Mouse (Mus musculus) macrophage (primary cell): ENCODE results near the gene Satb2. TPM values are rescaled to one million over a fixed set of nuclear protein-coding genes. Genes with fewer than 3 reads are reported as not detected.

ENCODE experiments used
- H3K27ac ChIP-seq: fragments of 350-480 bp; formaldehyde crosslinking; 2 replicates; pipeline ENCODE4 v1.9.0; 2021
- H3K36me3 ChIP-seq: fragments of 350-480 bp; formaldehyde crosslinking; 2 replicates; pipeline ENCODE4 v1.9.0; 2021; ENCODE audit errors: inconsistent target
- H3K4me3 ChIP-seq: fragments of 350-480 bp; formaldehyde crosslinking; 2 replicates; pipeline ENCODE4 v1.9.0; 2021; ENCODE audit errors: inconsistent target
- H3K79me2 ChIP-seq: fragments of 350-480 bp; formaldehyde crosslinking; 2 replicates; pipeline ENCODE4 v1.9.0; 2021; ENCODE audit errors: inconsistent target
- WGBS: methylation state at CpG from one replicate; pipeline ENCODE4 v1.1.7; 2026; ENCODE audit warnings: inconsistent platforms; ENCODE audit not compliant: missing documents; 5-methylcytosine and 5-hydroxymethylcytosine counted together
- polyA plus RNA-seq: library from polyadenylated mRNA; stranded (reverse); fragments of 250-400 nt; gene quantifications from 3 replicates; pipeline ENCODE4 v1.2.4, GENCODE M21; 2018; ENCODE audit warnings: inconsistent platforms

Satb2 gene
- polyA plus RNA-seq, 1 experiment from 2014 or later = 0.72 TPM

GRCm38 (mm10) chr1:56857202-56857601 lies 121.2 kb downstream of the Satb2 start:
- no peak overlapping the region for H3K4me3 ChIP-seq
- H3K27ac ChIP-seq = no peak overlapping the region
- no peaks in the 10 kb centered on the region for H3K36me3 ChIP-seq
- no peaks in the 10 kb centered on the region for H3K79me2 ChIP-seq
- WGBS = 95% methylated on average over 7 of the region's 8 CpGs

GRCm38 (mm10) chr1:56850446-56850845 lies 128.0 kb downstream of the Satb2 start:
- H3K79me2 ChIP-seq = no peaks in the 10 kb centered on the region

GRCm38 (mm10) chr1:56846358-56846757 lies 132.1 kb downstream of the Satb2 start:
- H3K4me3 ChIP-seq = no peak overlapping the region
- no peak overlapping the region for H3K27ac ChIP-seq
- no peaks in the 10 kb centered on the region for H3K36me3 ChIP-seq
- H3K79me2 ChIP-seq = no peaks in the 10 kb centered on the region
- WGBS = 84% methylated on average over 9 of the region's 9 CpGs

More at GRCm38 (mm10) chr1:56850446-56850845, 128.0 kb downstream of the Satb2 start:
- Histone ChIP-seq H3K27ac (no peak overlapping the region), H3K4me3 (no peak overlapping the region), H3K36me3 (no peaks in the 10 kb centered on the region)
- 94% methylated on average over 8 of the region's 8 CpGs for WGBS

- Histone ChIP-seq H3K4me3 (no peak overlapping the region), H3K36me3 (no peaks in the 10 kb centered on the region), H3K79me2 (no peaks in the 10 kb centered on the region), H3K27ac (no peak overlapping the region)
- 93% methylated on average over 8 of the region's 8 CpGs for WGBS
These were observed 132.8 kb downstream of the Satb2 start for GRCm38 (mm10) chr1:56845523-56846118.

GRCm38 (mm10) chr1:56844551-56845330 lies 133.7 kb downstream of the Satb2 start:
- 63% methylated on average over 10 of the region's 10 CpGs for WGBS
- H3K27ac ChIP-seq = no peak overlapping the region
- no peaks in the 10 kb centered on the region for H3K79me2 ChIP-seq
- no peaks in the 10 kb centered on the region for H3K36me3 ChIP-seq
- H3K4me3 ChIP-seq = no peak overlapping the region

- no peak overlapping the region for H3K27ac ChIP-seq
- no peaks in the 10 kb centered on the region for H3K79me2 ChIP-seq
- H3K36me3 ChIP-seq = no peaks in the 10 kb centered on the region
- no peak overlapping the region for H3K4me3 ChIP-seq
- WGBS = 27% methylated on average over 1 of the region's 1 CpGs
These were observed 139.5 kb downstream of the Satb2 start for GRCm38 (mm10) chr1:56838901-56839300.

- Histone ChIP-seq H3K27ac (no peak overlapping the region), H3K79me2 (no peaks in the 10 kb centered on the region), H3K36me3 (no peaks in the 10 kb centered on the region), H3K4me3 (no peak overlapping the region)
- WGBS = 90% methylated on average over 6 of the region's 6 CpGs
These were observed 144.2 kb downstream of the Satb2 start for GRCm38 (mm10) chr1:56833984-56834900.

- no peaks in the 10 kb centered on the region for H3K36me3 ChIP-seq
- 88% methylated on average over 6 of the region's 6 CpGs for WGBS
These were observed 145.1 kb downstream of the Satb2 start for GRCm38 (mm10) chr1:56833307-56833706.

GRCm38 (mm10) chr1:56832738-56833137 lies 145.7 kb downstream of the Satb2 start:
- 94% methylated on average over 8 of the region's 8 CpGs for WGBS
- no peaks in the 10 kb centered on the region for H3K36me3 ChIP-seq
- no peak overlapping the region for H3K27ac ChIP-seq
- no peaks in the 10 kb centered on the region for H3K79me2 ChIP-seq
- H3K4me3 ChIP-seq = no peak overlapping the region

More at GRCm38 (mm10) chr1:56833307-56833706, 145.1 kb downstream of the Satb2 start:
- Histone ChIP-seq H3K4me3 (no peak overlapping the region), H3K79me2 (no peaks in the 10 kb centered on the region), H3K27ac (no peak overlapping the region)

GRCm38 (mm10) chr1:56822735-56823134 lies 155.7 kb downstream of the Satb2 start:
- H3K4me3 ChIP-seq = no peak overlapping the region
- no peak overlapping the region for H3K27ac ChIP-seq
- no peaks in the 10 kb centered on the region for H3K36me3 ChIP-seq
- 82% methylated on average over 5 of the region's 5 CpGs for WGBS
- no peaks in the 10 kb centered on the region for H3K79me2 ChIP-seq

- H3K27ac ChIP-seq = no peak overlapping the region
- no peak overlapping the region for H3K4me3 ChIP-seq
- WGBS = 93% methylated on average over 3 of the region's 3 CpGs
- H3K36me3 ChIP-seq = no peaks in the 10 kb centered on the region
- H3K79me2 ChIP-seq = no peaks in the 10 kb centered on the region
These were observed 156.4 kb downstream of the Satb2 start for GRCm38 (mm10) chr1:56822025-56822424.

- no peak overlapping the region for H3K4me3 ChIP-seq
- no peak overlapping the region for H3K27ac ChIP-seq
- no peaks in the 10 kb centered on the region for H3K36me3 ChIP-seq
- H3K79me2 ChIP-seq = no peaks in the 10 kb centered on the region
These were observed 164.9 kb downstream of the Satb2 start for GRCm38 (mm10) chr1:56813506-56813905.

GRCm38 (mm10) chr1:56812961-56813360 lies 165.5 kb downstream of the Satb2 start:
- Histone ChIP-seq H3K79me2 (no peaks in the 10 kb centered on the region), H3K36me3 (no peaks in the 10 kb centered on the region), H3K4me3 (no peak overlapping the region), H3K27ac (no peak overlapping the region)
- 95% methylated on average over 4 of the region's 4 CpGs for WGBS

GRCm38 (mm10) chr1:56811486-56811885 lies 167.0 kb downstream of the Satb2 start:
- H3K79me2 ChIP-seq = no peaks in the 10 kb centered on the region
- no peak overlapping the region for H3K27ac ChIP-seq
- H3K36me3 ChIP-seq = no peaks in the 10 kb centered on the region
- 87% methylated on average over 3 of the region's 3 CpGs for WGBS
- H3K4me3 ChIP-seq = no peak overlapping the region

- WGBS = 93% methylated on average over 5 of the region's 5 CpGs
- Histone ChIP-seq H3K27ac (no peak overlapping the region), H3K36me3 (no peaks in the 10 kb centered on the region), H3K79me2 (no peaks in the 10 kb centered on the region), H3K4me3 (no peak overlapping the region)
These were observed 172.4 kb downstream of the Satb2 start for GRCm38 (mm10) chr1:56806006-56806405.
